Mouse (Mus musculus) lung, postnatal 0 days (tissue): Measurements from ENCODE around the gene B4galnt4.

ENCODE experiments used
- CTCF ChIP-seq: IDR thresholded peaks from 2 replicates; pipeline ENCODE4 v1.5.1; 2016; ENCODE audit warnings: antibody characterized with exemption, mild to moderate bottlenecking
- EP300 ChIP-seq: IDR thresholded peaks from 2 replicates; pipeline ENCODE4 v1.6.1; 2016; ENCODE audit warnings: antibody characterized with exemption, mild to moderate bottlenecking, control low read depth

- TF ChIP-seq EP300, result no peak
- TF ChIP-seq CTCF, result no peak
These were observed 16.9 kb downstream of the B4galnt4 start, which contains the start of gene Pkp3 for GRCm38 (mm10) chr7:141077841-141078240.
